Mouse (Mus musculus) stomach, embryonic 14.5 days (tissue): Measurements from ENCODE around the gene Gata3. TPM values are rescaled to one million over a fixed set of nuclear protein-coding genes. Genes with fewer than 3 reads are reported as not detected.

ENCODE experiments used
- ATAC-seq: fragments of 200-750 bp; cut with Nextera tagmentation; 2 replicates; pipeline ENCODE4 v1.8.0; 2017; ENCODE audit warnings: low read depth, moderate TSS enrichment; ENCODE audit not compliant: insufficient number of reproducible peaks, insufficient read depth, low FRiP score
- H3K27ac ChIP-seq: fragments of 300-500 bp; sonication (generic); 2 replicates; pipeline ENCODE4 v1.5.1; 2014; ENCODE audit warnings: mild to moderate bottlenecking, low read length, moderate library complexity, mixed read lengths
- H3K27me3 ChIP-seq: fragments of 300-500 bp; sonication (generic); 2 replicates; pipeline ENCODE4 v1.6.1; 2014; ENCODE audit warnings: low read length, control low read depth, mixed read lengths; ENCODE audit not compliant: control insufficient read depth, insufficient read depth
- H3K36me3 ChIP-seq: fragments of 300-500 bp; sonication (generic); 2 replicates; pipeline ENCODE4 v1.6.1; 2014; ENCODE audit warnings: mild to moderate bottlenecking, control low read depth, low read length, moderate library complexity, mixed read lengths; ENCODE audit not compliant: control insufficient read depth, insufficient read depth
- H3K4me1 ChIP-seq: fragments of 300-500 bp; sonication (generic); 2 replicates; pipeline ENCODE4 v1.6.1; 2014; ENCODE audit warnings: low read length, control low read depth, mixed read lengths; ENCODE audit not compliant: control insufficient read depth, insufficient read depth
- H3K4me2 ChIP-seq: fragments of 300-500 bp; sonication (generic); replicated peaks from 2 replicates; pipeline ENCODE4 v1.6.1; 2014; ENCODE audit warnings: low read depth, low read length, control low read depth
- H3K4me3 ChIP-seq: fragments of 300-500 bp; sonication (generic); 2 replicates; pipeline ENCODE4 v1.5.1; 2014; ENCODE audit warnings: low read depth, low read length, control low read depth
- H3K9ac ChIP-seq: fragments of 300-500 bp; sonication (generic); replicated peaks from 2 replicates; pipeline ENCODE4 v1.6.1; 2014; ENCODE audit warnings: low read depth, mild to moderate bottlenecking, control low read depth, low read length, moderate library complexity, mixed read lengths
- H3K9me3 ChIP-seq: fragments of 300-500 bp; sonication (generic); 2 replicates; pipeline ENCODE4 v1.6.1; 2016; ENCODE audit warnings: low read depth, low read length, control low read depth; ENCODE audit not compliant: control insufficient read depth
- WGBS: fragments of 180-500 bp; shearing (Covaris S2); extraction: QIAGEN DNeasy Blood & Tissue Kit; methylation state at CpG from one replicate; pipeline ENCODE4 v1.1.7; 2014; 5-methylcytosine and 5-hydroxymethylcytosine counted together
- polyA plus RNA-seq: library from polyadenylated mRNA; unstranded; fragments of >200 nt; fragmentation: Nextera tagmentation; extraction: Ambion mirVana; gene quantifications from 2 replicates; pipeline ENCODE4 v1.2.1, GENCODE M21; 2014

Gata3 gene
- polyA plus RNA-seq: 4.1 and 4.8 TPM in 2 replicates

GRCm38 (mm10) chr2:9889651-9890183 is at the start of gene Gata3:
Gene Gata3, minus strand, starts transcription at chr2:9890034.
- peaks cover 63% of the 10 kb centered on the region for H3K27me3 ChIP-seq
- no peak within 1 kb of the TSS for H3K27ac ChIP-seq
- no peak for ATAC-seq
- H3K4me1 ChIP-seq: no peaks in the 10 kb centered on the region
- under 1% methylated on average over 23 of the region's 23 CpGs for WGBS
- no peaks in the 10 kb centered on the region for H3K36me3 ChIP-seq
- H3K9ac ChIP-seq: no peak within 1 kb of the TSS
- 0 out of 2 replicates have a peak within 1 kb of the TSS, but pooled peaks have one; percentile 1 for H3K4me3 ChIP-seq
- H3K9me3 ChIP-seq: no peaks in the 10 kb centered on the region
- H3K4me2 ChIP-seq: peak within 1 kb of the TSS; percentile 26

GRCm38 (mm10) chr2:9939250-9939649 is 49.4 kb upstream of the Gata3 start:
- no peaks in the 10 kb centered on the region for H3K27me3 ChIP-seq
- no peak overlapping the region for H3K4me2 ChIP-seq
- 72% methylated on average over 4 of the region's 4 CpGs for WGBS
- H3K4me3 ChIP-seq: no peak overlapping the region
- no peaks in the 10 kb centered on the region for H3K9me3 ChIP-seq
- no peaks in the 10 kb centered on the region for H3K4me1 ChIP-seq
- H3K36me3 ChIP-seq: no peaks in the 10 kb centered on the region
- no peak overlapping the region for H3K9ac ChIP-seq
- H3K27ac ChIP-seq: no peak overlapping the region
- no peak for ATAC-seq

- ATAC-seq: no peak
- 44% methylated on average over 1 of the region's 1 CpGs for WGBS
- no peak overlapping the region for H3K4me3 ChIP-seq
- H3K27me3 ChIP-seq: no peaks in the 10 kb centered on the region
- H3K4me1 ChIP-seq: no peaks in the 10 kb centered on the region
- no peaks in the 10 kb centered on the region for H3K9me3 ChIP-seq
- H3K27ac ChIP-seq: no peak overlapping the region
- no peak overlapping the region for H3K4me2 ChIP-seq
- H3K36me3 ChIP-seq: no peaks in the 10 kb centered on the region
- no peak overlapping the region for H3K9ac ChIP-seq
These were observed 46.1 kb upstream of the Gata3 start for GRCm38 (mm10) chr2:9935965-9936364.

- H3K9me3 ChIP-seq: no peaks in the 10 kb centered on the region
- no peaks in the 10 kb centered on the region; the same call in 1 of the 2 replicates for H3K36me3 ChIP-seq
- H3K27ac ChIP-seq: no peak overlapping the region
- no peak overlapping the region for H3K4me3 ChIP-seq
- H3K4me1 ChIP-seq: no peaks in the 10 kb centered on the region
- ATAC-seq: no peak
- no peak overlapping the region for H3K9ac ChIP-seq
- H3K4me2 ChIP-seq: no peak overlapping the region
- H3K27me3 ChIP-seq: no peaks in the 10 kb centered on the region
- 77% methylated on average over 4 of the region's 4 CpGs for WGBS
These were observed 37.1 kb upstream of the Gata3 start for GRCm38 (mm10) chr2:9926905-9927283.

GRCm38 (mm10) chr2:9926194-9926904 is 36.5 kb upstream of the Gata3 start:
- WGBS: 58% methylated on average over 7 of the region's 7 CpGs
- ATAC-seq: peak; percentile 49; the same call in 1 of the 2 replicates
- no peaks in the 10 kb centered on the region for H3K27me3 ChIP-seq
- no peaks in the 10 kb centered on the region for H3K9me3 ChIP-seq
- no peak overlapping the region for H3K9ac ChIP-seq
- H3K36me3 ChIP-seq: no peaks in the 10 kb centered on the region; the same call in 1 of the 2 replicates
- no peak overlapping the region for H3K4me2 ChIP-seq
- no peak overlapping the region for H3K4me3 ChIP-seq
- H3K27ac ChIP-seq: no peak overlapping the region
- H3K4me1 ChIP-seq: no peaks in the 10 kb centered on the region

- H3K4me3 ChIP-seq: no peak overlapping the region
- 68% methylated on average over 17 of the region's 17 CpGs for WGBS
- no peaks in the 10 kb centered on the region for H3K27me3 ChIP-seq
- no peaks in the 10 kb centered on the region for H3K4me1 ChIP-seq
- H3K4me2 ChIP-seq: no peak overlapping the region
- H3K9ac ChIP-seq: no peak overlapping the region
- ATAC-seq: peak; percentile 83
- no peaks in the 10 kb centered on the region for H3K9me3 ChIP-seq
- peaks cover 4% of the 10 kb centered on the region for H3K36me3 ChIP-seq
- peak overlapping the region; percentile 39; the same call in 1 of the 2 replicates for H3K27ac ChIP-seq
These were observed 29.0 kb upstream of the Gata3 start for GRCm38 (mm10) chr2:9918691-9919471.

- no peaks in the 10 kb centered on the region for H3K27me3 ChIP-seq
- H3K4me2 ChIP-seq: no peak overlapping the region
- no peak overlapping the region for H3K9ac ChIP-seq
- no peaks in the 10 kb centered on the region for H3K9me3 ChIP-seq
- no peak for ATAC-seq
- peaks cover 4% of the 10 kb centered on the region for H3K36me3 ChIP-seq
- 89% methylated on average over 9 of the region's 9 CpGs for WGBS
- no peak overlapping the region for H3K27ac ChIP-seq
- no peak overlapping the region for H3K4me3 ChIP-seq
- no peaks in the 10 kb centered on the region for H3K4me1 ChIP-seq
These were observed 27.8 kb upstream of the Gata3 start for GRCm38 (mm10) chr2:9917602-9918001.

- 7% methylated on average over 11 of the region's 11 CpGs for WGBS
- H3K27ac ChIP-seq: no peak overlapping the region
- H3K36me3 ChIP-seq: no peaks in the 10 kb centered on the region
- peak overlapping the region; percentile 30; the same call in 1 of the 2 replicates for H3K4me2 ChIP-seq
- no peaks in the 10 kb centered on the region for H3K4me1 ChIP-seq
- no peaks in the 10 kb centered on the region for H3K27me3 ChIP-seq
- no peak overlapping the region for H3K4me3 ChIP-seq
- H3K9me3 ChIP-seq: no peaks in the 10 kb centered on the region
- no peak for ATAC-seq
- H3K9ac ChIP-seq: no peak overlapping the region
These were observed 16.2 kb upstream of the Gata3 start for GRCm38 (mm10) chr2:9905995-9906394.
